Mouse (Mus musculus): ENCODE data around the gene Etv6.
A peak's percentile ranks its signal among the peaks of the same experiment; 100 is the strongest.
"Not testable (repeated sequence)": the region's sequence is repeated elsewhere in the genome, so short reads cannot be mapped to it uniquely, and the experiment has no call there.

Etv6 gene

DNA sequence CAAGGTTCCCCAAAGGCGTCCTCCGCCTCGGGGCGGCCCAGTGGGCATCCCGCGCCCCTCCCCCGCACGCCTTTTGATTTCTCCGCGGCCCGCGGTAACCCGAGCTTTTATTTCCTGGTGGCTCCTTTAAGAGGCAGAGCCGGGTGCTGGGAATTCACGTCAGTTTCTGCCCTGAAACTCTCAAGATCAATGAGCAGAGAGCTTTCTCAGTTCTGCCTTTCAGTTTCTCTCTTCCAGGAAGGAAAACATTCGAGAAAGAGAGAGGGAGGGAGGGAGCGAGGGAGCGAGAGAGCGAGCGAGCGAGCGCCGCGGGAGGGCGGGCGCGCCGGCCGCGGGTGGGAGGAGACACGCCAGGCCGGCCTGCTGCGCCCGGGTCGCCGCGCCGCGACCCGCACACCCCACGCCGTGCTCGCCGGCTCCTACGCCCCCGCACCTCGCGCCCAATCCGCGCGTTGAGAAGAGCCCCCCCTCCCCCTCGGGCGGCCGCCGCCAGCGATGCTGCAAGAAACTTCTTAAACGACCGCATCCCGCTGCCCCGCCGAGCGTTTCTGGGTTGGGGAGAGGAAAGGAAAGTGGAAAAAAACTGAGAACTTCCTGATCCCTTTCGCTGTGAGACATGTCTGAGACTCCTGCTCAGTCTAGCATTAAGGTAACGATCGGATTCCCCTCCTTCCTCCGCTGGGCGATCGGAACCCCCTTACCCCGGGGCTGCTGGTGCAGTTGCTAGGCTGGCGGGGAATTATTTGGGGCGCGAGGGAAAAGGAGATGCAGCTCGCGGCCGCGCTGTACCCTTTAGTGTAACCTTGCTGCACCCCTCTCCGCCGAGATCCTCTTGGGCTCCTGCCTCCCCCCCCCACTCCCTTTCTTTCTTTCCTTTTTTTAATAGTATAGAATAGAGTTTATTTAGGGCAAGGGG, at the start of gene Etv6:
TSS of gene Etv6 (plus strand) at position 211 of the 916 bp plus-strand sequence.
- DNase-seq (ENCODE audit: low spot score in 2 of 2): peak; percentile 72 to 81

DNA sequence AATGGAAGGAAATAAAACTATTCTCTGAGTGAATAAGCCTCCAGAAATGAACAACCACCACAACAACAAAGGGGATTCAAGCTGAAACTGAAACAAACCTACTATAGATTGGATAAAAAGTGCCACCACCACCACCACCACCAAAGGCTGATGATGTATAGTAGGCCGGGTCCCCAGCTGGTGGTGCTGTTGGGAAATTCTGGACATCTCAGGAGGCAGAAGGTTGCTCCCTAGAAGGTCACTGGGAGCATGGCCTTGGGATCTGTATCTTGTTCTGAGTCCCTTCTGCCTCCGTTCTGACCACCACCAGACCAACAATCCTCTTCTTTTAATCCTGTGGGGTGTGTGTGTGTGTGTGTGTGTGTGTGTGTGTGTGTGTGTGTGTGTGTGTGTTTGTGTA, 49.3 kb upstream of the Etv6 start:
- DNase-seq (ENCODE audit: low spot score in 2 of 2): no peak

DNA sequence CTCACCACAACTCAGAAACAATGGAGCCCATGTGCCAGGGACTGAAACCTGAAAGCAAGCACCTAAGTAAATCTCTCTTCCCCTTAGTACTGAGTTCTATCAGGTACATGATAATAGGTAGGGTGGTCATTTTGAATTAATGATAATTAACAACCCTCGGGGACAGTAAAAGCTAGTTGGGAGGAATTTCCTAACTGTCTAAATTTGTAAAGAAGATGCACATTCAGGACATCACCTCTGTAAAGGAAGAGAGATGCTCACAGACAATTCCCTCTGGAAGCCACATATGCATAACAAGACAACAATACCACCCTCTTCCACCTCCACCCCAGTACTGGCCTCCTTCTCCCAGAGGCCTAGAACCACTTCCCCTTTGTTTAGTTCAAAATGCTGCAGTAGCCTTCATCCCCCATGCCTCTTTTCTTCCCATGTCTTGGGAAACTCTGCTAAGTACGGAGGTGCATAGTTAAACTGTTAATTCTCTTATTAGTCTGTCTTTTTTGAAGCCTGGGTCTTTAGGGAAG, 48.4 kb upstream of the Etv6 start:
- DNase-seq (ENCODE audit: low spot score in 2 of 2): no peak

DNA sequence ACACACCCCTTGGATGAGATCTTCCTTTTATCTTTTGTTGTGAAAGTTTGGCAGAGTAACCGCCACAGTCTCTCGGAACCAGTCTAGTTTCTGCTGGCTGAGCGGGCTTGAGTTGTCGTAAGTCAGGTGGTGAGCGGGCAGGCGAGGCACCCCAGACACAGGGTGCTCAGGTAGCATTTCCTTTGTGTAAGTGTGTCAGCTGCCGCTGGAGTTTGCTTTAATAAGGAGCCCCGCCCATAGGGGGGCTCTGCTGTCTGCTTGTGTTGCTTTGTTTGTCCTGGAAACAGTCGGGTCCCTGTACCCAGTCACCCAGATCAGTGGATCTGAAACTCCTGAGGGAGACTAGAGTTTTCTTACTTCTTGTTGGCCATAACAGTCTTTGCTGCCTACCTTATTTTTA, 47.5 kb upstream of the Etv6 start:
- DNase-seq (ENCODE audit: low spot score in 2 of 2): no peak

DNA sequence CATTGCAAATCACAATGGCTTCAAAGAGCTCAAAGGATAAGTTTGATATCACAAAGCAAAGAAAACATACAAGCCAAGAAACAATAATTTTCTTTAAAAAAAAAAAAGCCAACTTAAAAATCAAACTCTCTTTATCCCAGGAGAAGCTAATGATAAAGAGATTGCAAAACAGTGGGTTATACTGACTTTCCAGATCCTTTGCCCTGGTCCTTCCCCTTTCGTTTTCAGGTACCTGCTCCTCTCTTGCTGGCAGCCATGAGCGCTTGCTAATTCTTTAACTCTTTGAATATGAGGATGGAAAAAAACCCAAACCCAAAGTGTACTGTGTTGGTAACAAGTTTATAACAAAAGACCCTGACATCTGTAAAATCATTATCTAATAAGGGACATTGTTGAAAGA, 38.0 kb upstream of the Etv6 start:
- no peak for DNase-seq (ENCODE audit: low spot score in 2 of 2)

DNA sequence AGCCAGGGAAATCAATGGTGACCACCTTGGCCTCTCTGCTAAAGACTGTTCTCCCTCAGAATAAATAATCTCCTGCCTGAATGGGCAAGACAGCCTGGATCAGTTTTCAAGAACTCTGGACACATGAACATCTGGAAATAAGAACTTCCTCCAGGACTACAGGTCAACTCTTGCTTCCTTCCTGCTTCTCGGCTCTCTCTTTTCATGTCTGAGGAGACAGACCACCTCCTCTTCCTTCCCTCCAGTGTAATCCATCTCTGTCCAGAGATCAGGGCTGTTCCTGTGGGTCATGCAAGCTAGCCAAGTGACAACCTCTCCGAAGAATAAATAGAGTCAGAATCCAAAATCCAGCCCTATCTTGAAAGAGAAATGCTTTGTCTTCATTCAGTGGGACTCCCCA, 37.6 kb upstream of the Etv6 start:
- no peak for DNase-seq (ENCODE audit: low spot score in 2 of 2)

DNA sequence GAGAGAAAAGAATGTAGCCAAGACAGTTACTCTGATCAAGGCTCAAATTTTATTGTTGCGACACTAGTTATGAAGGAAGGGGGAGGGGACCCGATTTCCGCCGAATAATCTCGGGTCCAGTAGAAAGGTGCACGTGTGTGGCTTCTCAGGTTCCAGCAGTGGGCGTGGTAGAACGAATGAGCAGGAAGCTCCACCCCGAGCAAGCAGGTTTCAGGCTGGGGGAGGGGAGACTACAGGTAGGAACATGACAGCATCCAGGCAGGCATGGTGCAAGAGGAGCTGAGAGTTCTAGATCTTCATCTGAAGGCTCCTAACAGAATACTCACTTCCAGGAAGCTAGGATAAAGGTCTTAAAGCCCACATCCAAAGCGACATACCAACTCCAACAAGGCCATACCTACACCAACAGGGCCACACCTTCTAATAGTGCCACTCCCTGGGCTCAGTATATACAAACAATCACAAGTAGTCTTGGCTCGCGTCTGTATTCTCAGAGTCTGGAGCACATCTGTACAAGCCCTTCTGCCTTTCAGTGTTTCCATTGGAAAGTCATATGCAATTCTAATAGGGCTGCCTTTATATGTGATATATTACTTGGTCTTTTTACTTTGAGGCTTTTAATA, 20.9 kb upstream of the Etv6 start:
- not testable (repeated sequence) for DNase-seq (ENCODE audit: low spot score in 2 of 2)

DNA sequence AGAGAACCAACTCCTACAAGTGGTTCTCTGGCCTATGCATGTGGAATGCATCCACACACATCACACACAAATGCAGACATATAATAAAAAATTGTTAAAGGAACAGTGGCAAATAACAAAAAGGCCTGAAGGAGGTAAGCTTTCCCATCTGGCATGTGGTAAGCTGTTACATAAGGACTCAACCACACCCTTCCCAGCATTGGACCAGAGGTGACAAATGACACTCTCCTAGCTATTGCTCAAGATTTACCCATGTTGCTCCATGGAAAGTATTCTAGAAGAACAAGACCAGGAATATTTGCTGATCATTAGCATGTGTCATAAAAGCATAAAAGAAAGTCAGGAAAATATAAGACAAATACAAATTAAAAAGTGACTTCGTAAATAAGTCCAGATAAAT, 16.7 kb upstream of the Etv6 start:
- no peak for DNase-seq (ENCODE audit: low spot score in 2 of 2)

DNA sequence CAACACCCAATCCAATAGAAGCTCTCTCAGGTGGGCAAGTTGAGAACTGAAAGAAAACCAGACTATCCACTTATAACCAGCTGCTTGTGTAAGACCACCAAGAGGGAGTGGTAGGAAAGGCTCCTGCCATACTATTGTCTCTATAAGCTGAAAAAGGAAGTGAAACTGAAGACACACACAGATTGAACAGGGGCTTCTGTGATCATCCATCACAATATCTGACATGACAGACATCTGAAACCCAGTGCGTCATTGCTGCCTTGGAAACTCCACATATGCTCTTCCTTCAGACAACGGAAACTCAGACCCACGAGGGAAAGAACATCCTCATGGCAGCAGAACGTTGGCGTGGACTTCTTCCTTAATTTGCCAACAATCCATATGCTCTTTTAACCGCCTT, 14.7 kb upstream of the Etv6 start:
- DNase-seq (ENCODE audit: low spot score in 2 of 2): no peak

DNA sequence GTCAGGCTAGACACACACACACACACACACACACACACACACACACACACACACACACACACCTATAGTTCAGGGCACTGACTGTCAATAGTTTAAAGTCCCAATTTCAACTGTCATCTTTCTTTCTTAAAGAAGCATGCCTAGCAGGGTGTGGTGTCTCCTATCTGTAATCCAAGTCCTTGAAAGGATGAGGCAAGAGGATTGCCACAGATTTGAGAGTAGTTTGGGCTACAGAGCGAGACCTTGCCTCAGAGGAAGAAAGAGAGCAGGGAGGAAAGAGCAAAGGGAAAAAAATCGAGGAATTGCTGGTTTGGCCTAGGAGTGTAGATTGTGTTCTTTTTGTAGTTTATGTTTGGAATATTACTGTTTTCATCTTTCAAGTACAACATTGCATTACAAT, 9.2 kb upstream of the Etv6 start:
- DNase-seq (ENCODE audit: low spot score in 2 of 2): no peak

DNA sequence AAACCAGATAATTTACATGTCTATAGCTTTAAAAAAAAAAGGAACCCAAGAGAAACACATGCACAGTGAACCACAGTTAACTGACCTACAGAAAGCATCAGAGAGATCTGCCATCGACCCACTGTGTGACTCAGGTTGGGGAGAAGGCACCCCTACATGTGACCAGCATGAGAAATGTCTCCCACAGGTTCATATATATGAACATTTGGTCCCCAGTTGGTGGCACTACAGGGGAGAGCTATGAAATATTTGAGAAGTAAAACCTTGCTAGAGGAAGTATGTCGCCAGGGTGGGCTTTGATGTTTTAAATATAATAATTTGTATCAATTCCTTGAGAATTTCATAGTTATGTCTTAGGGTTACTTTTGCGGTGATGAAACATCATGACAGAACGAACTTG, 8.5 kb upstream of the Etv6 start:
- no peak for DNase-seq (ENCODE audit: low spot score in 2 of 2)

DNA sequence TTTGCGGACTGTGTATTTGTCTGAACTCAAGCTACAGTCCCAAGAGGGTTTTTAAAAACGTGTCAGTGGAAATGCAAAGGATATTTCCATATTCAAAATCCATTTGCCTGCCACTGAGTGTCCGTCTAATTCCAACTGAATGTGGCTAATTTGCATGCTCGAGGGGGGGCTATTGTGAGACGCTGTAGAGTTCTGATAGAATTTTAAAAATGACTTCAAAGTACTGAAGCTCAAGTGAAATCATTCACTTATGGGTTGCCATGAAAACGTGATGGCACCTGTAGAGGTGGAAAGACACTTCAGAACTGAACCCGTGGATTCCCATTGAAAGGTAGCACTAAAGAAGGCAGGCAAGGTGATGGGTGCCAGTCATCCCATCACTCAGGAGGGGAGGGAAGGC, 3.0 kb upstream of the Etv6 start:
- DNase-seq (ENCODE audit: low spot score in 2 of 2): no peak

DNA sequence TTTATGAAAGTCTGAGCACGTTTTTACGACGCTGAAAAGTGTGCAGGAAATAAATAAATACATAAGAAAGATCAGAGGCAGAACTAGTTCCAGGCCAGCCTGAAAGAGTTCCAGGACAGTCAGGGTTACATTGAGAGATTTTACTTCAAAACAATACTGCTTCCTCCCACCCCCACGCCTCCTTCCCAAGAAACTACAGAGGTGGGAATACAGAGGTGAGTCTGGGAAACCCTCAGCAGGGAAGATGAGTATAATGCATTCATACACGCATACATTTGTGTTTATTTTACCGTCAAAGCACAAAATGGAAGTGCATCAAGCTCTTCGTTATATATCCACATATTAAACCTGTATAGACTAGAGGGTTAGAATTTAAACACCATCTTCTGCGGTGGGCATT, 1.1 kb upstream of the Etv6 start:
- peak in 1 of 2 experiments; percentile 38 for DNase-seq (ENCODE audit: low spot score in 2 of 2)

DNA sequence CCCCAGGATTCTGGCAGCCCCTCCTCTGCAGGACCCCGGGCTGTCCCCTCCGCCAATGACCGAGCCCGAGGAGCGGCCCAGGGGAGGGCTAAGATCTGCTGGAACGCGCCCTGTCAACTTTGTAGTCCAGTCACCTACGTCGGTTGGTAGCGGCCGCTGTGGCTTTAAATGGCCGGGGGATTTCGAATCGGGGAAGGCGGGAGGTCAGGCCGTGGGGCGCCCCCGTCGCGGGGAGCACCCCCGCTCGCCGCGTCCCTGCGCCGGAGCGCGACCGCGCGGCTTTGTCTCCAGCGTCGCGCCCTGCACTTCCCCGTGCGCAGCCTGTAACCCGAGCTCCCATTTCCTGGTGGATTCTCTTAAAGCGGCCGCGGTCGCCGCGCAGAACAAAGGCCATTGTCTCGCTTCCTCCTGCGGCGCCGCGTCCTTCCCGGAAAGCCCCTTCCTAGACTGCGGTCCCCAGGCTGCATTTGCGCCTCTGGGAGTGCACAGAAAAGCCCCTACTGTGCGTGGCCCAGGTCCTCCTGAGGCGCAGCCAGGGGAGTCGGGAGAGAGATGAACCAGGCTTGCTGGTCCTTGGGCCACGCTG, 503 bp upstream of the Etv6 start:
- peak; percentile 76 to 82 for DNase-seq (ENCODE audit: low spot score in 2 of 2)

DNA sequence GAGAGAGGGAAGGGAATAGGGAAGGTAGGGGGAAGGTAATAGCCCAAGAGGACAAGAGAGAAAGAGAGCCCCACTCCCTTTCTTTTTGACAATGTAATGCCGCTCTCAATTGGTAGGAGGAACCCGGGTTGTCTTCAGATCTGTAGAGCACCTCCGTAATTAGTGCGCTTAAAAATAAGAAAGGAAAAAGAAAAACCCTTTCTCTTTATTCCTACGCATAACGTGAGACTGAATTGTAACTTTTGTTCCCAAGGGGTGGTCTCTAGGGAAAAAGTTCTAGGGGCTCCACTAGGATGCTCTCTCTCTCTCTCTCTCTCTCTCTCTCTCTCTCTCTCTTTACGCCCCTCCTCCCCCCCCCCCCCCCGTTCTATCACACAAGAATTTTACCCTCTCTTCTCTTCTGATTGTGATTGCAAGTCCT, 1.0 kb downstream of the Etv6 start:
- no peak for DNase-seq (ENCODE audit: low spot score in 2 of 2)

DNA sequence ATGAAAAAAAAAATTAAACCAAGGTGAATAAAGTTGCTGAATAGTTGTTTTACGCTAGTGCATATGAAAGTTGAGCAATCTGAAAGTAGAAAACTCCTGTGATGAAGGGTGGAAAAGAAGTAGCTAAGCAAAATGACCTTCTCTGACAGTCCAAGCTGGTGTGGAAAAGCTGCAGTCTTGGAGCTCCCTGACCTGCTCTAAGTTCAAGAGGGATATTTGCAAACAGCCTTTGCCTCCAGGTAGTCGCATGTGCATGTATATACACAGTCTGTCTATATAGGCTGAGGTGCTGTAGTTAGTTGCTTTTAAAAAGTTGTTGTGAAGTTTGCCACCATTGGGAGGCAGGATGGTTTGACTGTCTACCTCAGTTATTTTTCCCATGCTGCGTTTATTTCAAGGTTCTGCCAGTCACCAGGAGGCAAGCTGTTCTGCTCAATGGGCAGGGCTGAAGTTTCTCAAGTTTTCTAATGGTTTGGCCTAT, 1.5 kb downstream of the Etv6 start:
- DNase-seq (ENCODE audit: low spot score in 2 of 2): no peak

DNA sequence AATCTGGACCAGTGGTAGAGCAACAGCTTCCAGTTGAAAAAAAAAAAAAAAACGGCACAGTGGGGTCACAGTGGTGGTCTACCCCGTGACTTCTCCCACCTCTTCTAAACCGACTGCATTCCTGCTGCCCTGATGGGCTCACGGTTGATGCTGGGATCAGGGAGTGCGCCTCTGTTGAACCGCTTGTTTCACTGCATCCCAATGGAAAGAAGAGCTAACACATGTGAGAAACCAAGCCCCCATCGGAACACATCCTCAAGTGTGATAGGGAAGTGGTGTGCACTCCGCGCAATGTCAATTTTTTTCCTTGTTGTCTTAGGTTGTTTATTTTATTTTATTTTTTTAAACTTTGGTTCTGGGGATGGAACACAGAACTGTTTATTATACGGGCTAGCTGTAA, 2.5 kb downstream of the Etv6 start:
- no peak for DNase-seq (ENCODE audit: low spot score in 2 of 2)

DNA sequence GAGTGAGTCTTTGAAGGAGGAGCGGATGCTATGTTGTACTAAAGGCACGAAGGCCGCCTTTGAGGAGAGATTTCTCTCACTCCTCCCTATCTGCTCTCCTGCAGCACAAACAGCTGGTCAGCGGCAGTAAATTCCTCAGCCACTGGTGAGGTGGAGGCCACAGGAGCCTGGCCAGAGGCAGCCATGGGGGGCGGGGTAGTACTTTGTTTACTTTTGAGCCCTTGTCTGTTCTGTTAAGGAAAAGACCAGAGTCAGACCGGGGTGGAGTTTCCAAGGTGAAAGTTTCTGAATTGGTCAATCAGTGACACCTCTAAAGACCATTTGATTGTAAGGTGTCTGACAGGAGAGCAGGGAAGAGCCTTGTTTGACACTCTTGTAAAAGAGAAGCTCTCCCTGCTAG, 3.4 kb downstream of the Etv6 start:
- DNase-seq (ENCODE audit: low spot score in 2 of 2): no peak

DNA sequence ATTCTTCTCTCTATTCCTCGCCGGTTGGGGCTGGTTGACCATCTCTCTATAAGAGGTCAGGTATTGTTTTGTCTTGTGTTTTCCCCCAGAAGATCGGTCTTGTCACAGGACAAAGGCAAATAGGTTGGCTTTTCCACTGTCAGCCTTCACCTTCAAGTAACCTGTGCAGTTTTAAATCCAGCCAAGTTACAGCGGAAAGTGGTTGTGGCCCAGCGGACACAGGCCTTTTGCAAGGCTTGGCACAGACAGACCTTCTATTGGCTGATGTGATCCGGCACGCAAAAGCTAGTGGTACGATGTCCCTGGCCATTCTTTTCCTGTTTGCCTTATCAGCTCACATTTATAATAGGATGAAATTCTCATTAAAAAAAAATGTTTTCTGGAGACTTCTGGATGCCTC, 3.9 kb downstream of the Etv6 start:
- no peak for DNase-seq (ENCODE audit: low spot score in 2 of 2)

DNA sequence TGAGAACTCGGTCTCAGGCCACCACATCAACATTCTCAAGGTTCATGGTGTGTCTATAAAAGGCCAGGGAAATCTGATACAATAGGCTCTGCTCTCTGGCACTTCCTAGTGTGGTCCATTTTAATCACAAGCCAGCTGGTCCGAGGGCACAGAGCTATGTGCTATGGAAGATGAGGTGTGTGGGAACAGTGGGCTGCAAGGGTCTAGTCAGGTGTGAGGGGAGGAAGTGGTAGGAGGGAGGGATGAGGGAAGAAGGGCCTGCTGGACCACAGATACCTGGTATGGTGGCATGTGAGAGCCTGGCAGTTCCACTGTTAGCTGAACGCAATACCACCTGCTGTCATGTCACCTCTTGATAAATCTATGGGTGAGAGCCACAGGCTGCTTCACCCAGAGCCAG, 4.8 kb downstream of the Etv6 start:
- no peak for DNase-seq (ENCODE audit: low spot score in 2 of 2)

DNA sequence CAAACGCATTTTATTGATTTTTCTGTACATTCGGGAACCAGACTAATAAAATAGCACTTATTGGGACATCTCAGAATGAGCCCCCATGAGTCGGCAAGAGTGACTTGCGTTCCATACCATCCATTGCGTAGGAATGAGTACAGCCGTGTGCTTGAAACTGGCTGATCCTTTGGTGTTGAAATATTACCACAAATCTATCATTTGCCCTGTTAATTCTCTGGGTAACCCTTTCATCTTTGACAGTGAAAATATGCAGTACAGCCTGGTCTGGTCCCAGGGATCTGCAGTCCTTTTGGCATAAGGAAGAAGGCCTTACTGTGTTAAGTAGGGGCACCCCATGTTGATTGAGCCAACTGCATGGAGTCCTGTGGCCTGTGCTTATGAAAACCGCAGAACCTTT, 5.8 kb downstream of the Etv6 start:
- no peak for DNase-seq (ENCODE audit: low spot score in 2 of 2)

DNA sequence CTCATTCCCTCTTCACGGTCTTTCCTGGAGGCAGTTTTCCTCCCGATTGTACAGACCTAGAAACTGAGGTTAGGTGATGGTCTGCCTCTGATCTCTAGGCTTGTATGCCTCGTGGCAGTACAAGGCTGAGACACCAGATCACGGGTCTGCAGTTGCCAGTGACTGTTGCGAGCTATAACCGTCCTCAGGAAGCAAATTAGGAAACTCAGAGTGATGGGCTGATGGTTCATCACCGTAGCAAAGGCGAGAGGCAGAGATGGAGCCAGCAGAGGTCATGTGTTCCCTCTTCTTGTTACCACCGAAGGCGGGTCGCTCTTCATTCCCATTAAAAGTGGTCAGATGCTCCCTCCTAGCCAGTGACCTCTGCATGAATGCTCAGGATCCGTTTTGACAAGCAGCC, 6.4 kb downstream of the Etv6 start:
- DNase-seq (ENCODE audit: low spot score in 2 of 2): no peak

DNA sequence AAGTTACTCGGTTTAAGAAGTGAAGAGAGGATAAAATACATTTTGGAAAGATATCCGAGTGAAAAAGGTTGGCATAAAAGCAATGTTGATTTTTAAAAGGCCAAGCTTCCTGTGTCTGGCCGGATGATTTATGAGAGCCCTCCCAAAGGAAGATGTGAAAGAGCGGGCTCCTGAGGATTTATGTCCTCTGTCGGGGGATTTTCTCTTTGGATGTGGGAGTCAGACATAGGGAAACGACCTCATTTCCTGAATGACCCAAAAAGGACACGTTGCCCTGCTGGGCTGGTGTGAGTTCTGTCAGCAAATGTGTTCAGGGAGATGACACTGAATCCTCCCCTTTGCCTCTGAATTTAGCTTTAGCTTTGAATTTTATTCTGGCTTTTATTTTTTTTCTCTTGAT, 8.0 kb downstream of the Etv6 start:
- no peak for DNase-seq (ENCODE audit: low spot score in 2 of 2)
